Mouse (Mus musculus) olfactory bulb, adult 2 months (tissue): ENCODE data around the gene Rbm6.

Experiments used
- CTCF ChIP-seq: fragments of 200-500 bp; IDR thresholded peaks from 2 replicates; pipeline ENCODE4 v1.5.1; 2012; ENCODE audit warnings: low read depth, mild to moderate bottlenecking, low read length, moderate library complexity; ENCODE audit not compliant: insufficient read depth
- POLR2A ChIP-seq: fragments of 200-500 bp; IDR thresholded peaks from 2 replicates; pipeline ENCODE4 v1.6.1; 2012; ENCODE audit warnings: mild to moderate bottlenecking, low read depth, low read length, moderate library complexity; ENCODE audit not compliant: insufficient read depth

DNA sequence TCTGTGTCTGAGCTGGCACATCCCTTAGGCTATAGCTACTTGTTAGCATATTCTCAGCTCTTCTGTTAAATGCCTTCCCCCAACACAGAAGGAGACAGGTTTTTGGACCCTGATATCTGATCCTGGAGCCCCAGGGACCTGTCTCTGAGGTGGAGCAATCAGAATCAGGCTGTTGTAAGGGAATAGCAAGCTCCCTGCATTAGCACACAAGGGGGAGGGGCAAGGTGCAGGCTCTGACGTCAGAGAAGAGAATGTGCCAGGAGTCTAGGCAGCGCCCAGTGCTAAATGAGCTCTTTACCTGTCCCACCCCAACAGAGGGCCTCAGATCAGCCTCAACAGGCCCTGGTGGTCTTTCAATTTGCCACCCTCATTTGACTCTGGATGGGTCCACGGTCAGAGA is 146.0 kb downstream of the Rbm6 start:
- TF ChIP-seq POLR2A (no peak), CTCF (no peak)
